Mouse (Mus musculus): ENCODE measurements at regions not wholly inside any gene's neighbourhood (a gene's known extent, or its start where the extent isn't known, plus 50 kb on each side); places are given as distances from the start of the nearest gene placed in this dataset.

GRCm38 (mm10) chr13:111367620-111368019 lies 112.8 kb downstream of the Actbl2 start:
- no peak for ATAC-seq (ENCODE audit: low FRiP score, low read depth)
- no peak overlapping the region for H3K4me3 ChIP-seq (replicated peaks; ENCODE audit: low read length)
- H3K9ac ChIP-seq (ENCODE audit: low read depth, low read length, severe bottlenecking) = no peak overlapping the region

DNA sequence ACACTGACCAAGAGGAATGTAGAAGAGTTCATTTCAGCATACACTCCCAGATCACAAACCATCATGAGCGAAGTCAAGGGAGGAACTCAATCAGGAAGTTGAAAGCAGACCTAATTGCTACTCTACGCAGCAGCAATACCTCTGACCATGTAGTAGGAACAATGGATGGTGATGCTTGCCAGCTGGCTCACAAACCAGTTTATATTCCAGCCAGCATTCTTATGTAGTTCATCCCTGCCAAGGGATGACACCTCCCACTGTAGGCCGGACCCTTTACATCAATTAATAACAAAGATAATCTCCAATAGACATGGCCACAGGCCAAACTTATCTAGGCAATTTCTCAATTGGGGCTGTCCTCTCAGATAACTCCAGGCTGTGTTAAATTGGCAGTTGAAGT lies 115.1 kb downstream of the Actbl2 start:
- Histone ChIP-seq H3K4me2 (replicated peaks; ENCODE audit: low read depth, low read length, severe bottlenecking) (no peak overlapping the region), H3K27me3 (ENCODE audit: control insufficient read depth, insufficient read depth, low read length) (no peaks in the 10 kb centered on the region), H3K36me3 (ENCODE audit: control insufficient read depth, insufficient read depth, low read length) (no peaks in the 10 kb centered on the region), H3K4me1 (ENCODE audit: control insufficient read depth, insufficient read depth, low read length) (no peaks in the 10 kb centered on the region; the same call in 1 of the 2 replicates), H3K27ac (replicated peaks; ENCODE audit: low read depth, low read length) (no peak overlapping the region), H3K9me3 (ENCODE audit: control insufficient read depth, low read length) (no peaks in the 10 kb centered on the region), H3K9ac (ENCODE audit: low read depth, low read length, severe bottlenecking) (no peak overlapping the region), H3K4me3 (replicated peaks; ENCODE audit: low read length) (no peak overlapping the region)
- DNase-seq (ENCODE audit: low spot score) = no peak
- 74% methylated on average over 3 of the region's 3 CpGs for WGBS
- no peak for TF ChIP-seq POLR2A (IDR thresholded peaks at IDR 0.05; ENCODE audit: borderline replicate concordance, extremely low read depth, insufficient read depth, insufficient read length)
- no peak for ATAC-seq (ENCODE audit: low FRiP score, low read depth)

More at GRCm38 (mm10) chr13:111367620-111368019, 112.8 kb downstream of the Actbl2 start:
- H3K36me3 ChIP-seq (ENCODE audit: control insufficient read depth, insufficient read depth, low read length) = no peaks in the 10 kb centered on the region
- 62% methylated on average over 3 of the region's 3 CpGs for WGBS
- no peak overlapping the region for H3K4me2 ChIP-seq (replicated peaks; ENCODE audit: low read depth, low read length, severe bottlenecking)
- no peak overlapping the region for H3K27ac ChIP-seq (replicated peaks; ENCODE audit: low read depth, low read length)
- H3K9me3 ChIP-seq (ENCODE audit: control insufficient read depth, low read length) = no peaks in the 10 kb centered on the region
- TF ChIP-seq POLR2A (IDR thresholded peaks at IDR 0.05; ENCODE audit: borderline replicate concordance, extremely low read depth, insufficient read depth, insufficient read length) = no peak
- H3K4me1 ChIP-seq (ENCODE audit: control insufficient read depth, insufficient read depth, low read length) = no peaks in the 10 kb centered on the region
- no peak for DNase-seq (ENCODE audit: low spot score)
- H3K27me3 ChIP-seq (ENCODE audit: control insufficient read depth, insufficient read depth, low read length) = no peaks in the 10 kb centered on the region

DNA sequence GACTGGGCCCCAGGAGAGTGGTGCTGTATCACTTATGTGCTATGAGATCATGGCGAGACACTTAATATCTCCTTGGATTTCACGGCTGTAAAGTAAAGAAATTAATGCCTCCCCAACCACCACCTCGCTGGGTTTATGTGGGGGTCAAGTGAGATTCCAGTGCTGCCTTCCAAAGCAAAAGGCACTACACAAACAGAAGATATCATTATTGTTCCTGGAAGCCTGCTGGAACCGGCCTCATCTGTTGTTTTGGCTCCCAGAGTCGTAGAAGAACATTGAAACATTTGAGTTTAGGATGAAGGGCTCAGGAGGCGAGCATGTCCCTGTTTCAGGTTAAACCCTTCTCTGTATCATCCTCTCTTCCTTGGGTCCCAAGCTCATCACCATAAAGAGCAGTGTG lies 116.6 kb downstream of the Gpbp1 start:
- H3K9ac ChIP-seq (ENCODE audit: low read depth, low read length, severe bottlenecking) = no peak overlapping the region
- TF ChIP-seq POLR2A (IDR thresholded peaks at IDR 0.05; ENCODE audit: borderline replicate concordance, extremely low read depth, insufficient read depth, insufficient read length) = no peak
- H3K4me1 ChIP-seq (ENCODE audit: control insufficient read depth, insufficient read depth, low read length) = no peaks in the 10 kb centered on the region; the same call in 1 of the 2 replicates
- peak; percentile 44 for DNase-seq (ENCODE audit: low spot score)
- no peak overlapping the region for H3K4me3 ChIP-seq (replicated peaks; ENCODE audit: low read length)
- no peak overlapping the region for H3K27ac ChIP-seq (replicated peaks; ENCODE audit: low read depth, low read length)
- WGBS = 62% methylated on average over 6 of the region's 6 CpGs
- H3K4me2 ChIP-seq (replicated peaks; ENCODE audit: low read depth, low read length, severe bottlenecking) = no peak overlapping the region
- H3K27me3 ChIP-seq (ENCODE audit: control insufficient read depth, insufficient read depth, low read length) = no peaks in the 10 kb centered on the region
- H3K36me3 ChIP-seq (ENCODE audit: control insufficient read depth, insufficient read depth, low read length) = no peaks in the 10 kb centered on the region
- H3K9me3 ChIP-seq (ENCODE audit: control insufficient read depth, low read length) = peaks cover 5% of the 10 kb centered on the region; the same call in 1 of the 2 replicates
- peak; percentile 41; the same call in 1 of the 2 replicates for ATAC-seq (ENCODE audit: low FRiP score, low read depth)

DNA sequence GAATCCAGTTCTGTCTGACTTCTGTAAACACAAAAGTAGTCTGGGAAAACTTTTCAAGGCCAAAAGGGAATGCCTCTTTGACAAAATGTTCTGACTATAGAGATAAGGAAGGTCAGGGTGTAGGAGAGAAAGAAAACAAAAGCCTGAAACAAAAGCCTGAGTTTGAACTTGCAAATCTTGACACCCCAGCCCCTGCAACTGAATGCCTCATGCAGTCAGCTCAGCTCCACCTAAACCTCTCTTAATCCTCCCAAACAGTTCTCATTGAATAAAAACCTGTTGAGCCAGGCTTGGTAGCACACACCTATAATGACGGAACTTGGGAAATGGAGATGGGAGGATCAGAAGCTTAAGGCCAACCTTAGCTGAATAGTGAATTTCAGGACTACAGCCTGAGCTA lies 116.1 kb downstream of the Gpbp1 start:
- no peaks in the 10 kb centered on the region for H3K27me3 ChIP-seq (ENCODE audit: control insufficient read depth, insufficient read depth, low read length)
- no peak overlapping the region for H3K9ac ChIP-seq (ENCODE audit: low read depth, low read length, severe bottlenecking)
- TF ChIP-seq POLR2A (IDR thresholded peaks at IDR 0.05; ENCODE audit: borderline replicate concordance, extremely low read depth, insufficient read depth, insufficient read length) = no peak
- no peak overlapping the region for H3K4me2 ChIP-seq (replicated peaks; ENCODE audit: low read depth, low read length, severe bottlenecking)
- no peak overlapping the region for H3K27ac ChIP-seq (replicated peaks; ENCODE audit: low read depth, low read length)
- H3K9me3 ChIP-seq (ENCODE audit: control insufficient read depth, low read length) = peaks cover 5% of the 10 kb centered on the region; the same call in 1 of the 2 replicates
- 58% methylated on average over 1 of the region's 1 CpGs for WGBS
- no peak for DNase-seq (ENCODE audit: low spot score)
- H3K4me3 ChIP-seq (replicated peaks; ENCODE audit: low read length) = no peak overlapping the region
- no peak for ATAC-seq (ENCODE audit: low FRiP score, low read depth)
- H3K4me1 ChIP-seq (ENCODE audit: control insufficient read depth, insufficient read depth, low read length) = no peaks in the 10 kb centered on the region; the same call in 1 of the 2 replicates
- H3K36me3 ChIP-seq (ENCODE audit: control insufficient read depth, insufficient read depth, low read length) = no peaks in the 10 kb centered on the region
